Mouse (Mus musculus) E14TG2a.4 (cell line): ENCODE data around the gene Mylk4.

Experiments used
- H3K27me3 ChIP-seq: 2 replicates; pipeline ENCODE4 v1.6.1; 2014; ENCODE audit warnings: low read length, control low read depth; ENCODE audit not compliant: insufficient read depth
- H3K36me3 ChIP-seq: 2 replicates; pipeline ENCODE4 v1.6.1; 2014; ENCODE audit warnings: low read length, control low read depth; ENCODE audit not compliant: insufficient read depth
- H3K4me1 ChIP-seq: replicated peaks from 2 replicates; pipeline ENCODE4 v1.6.1; 2014; ENCODE audit warnings: low read depth, low read length, control low read depth
- H3K4me3 ChIP-seq: replicated peaks from 2 replicates; pipeline ENCODE4 v1.5.1; 2014; ENCODE audit warnings: mild to moderate bottlenecking, low read length
- H3K9me3 ChIP-seq: 2 replicates; pipeline ENCODE4 v1.6.1; 2014; ENCODE audit warnings: low read length, control low read depth
- CTCF ChIP-seq: conservative IDR thresholded peaks from 2 replicates; pipeline ENCODE4 v1.5.1; 2014; ENCODE audit warnings: low read length
- NANOG ChIP-seq: IDR thresholded peaks from 2 replicates; pipeline ENCODE4 v1.6.1; 2014; ENCODE audit warnings: borderline replicate concordance, low read length, mixed read lengths
- POU5F1 ChIP-seq: IDR thresholded peaks from 2 replicates; pipeline ENCODE4 v1.6.1; 2014; ENCODE audit warnings: low read length, borderline replicate concordance

Mylk4 gene

DNA sequence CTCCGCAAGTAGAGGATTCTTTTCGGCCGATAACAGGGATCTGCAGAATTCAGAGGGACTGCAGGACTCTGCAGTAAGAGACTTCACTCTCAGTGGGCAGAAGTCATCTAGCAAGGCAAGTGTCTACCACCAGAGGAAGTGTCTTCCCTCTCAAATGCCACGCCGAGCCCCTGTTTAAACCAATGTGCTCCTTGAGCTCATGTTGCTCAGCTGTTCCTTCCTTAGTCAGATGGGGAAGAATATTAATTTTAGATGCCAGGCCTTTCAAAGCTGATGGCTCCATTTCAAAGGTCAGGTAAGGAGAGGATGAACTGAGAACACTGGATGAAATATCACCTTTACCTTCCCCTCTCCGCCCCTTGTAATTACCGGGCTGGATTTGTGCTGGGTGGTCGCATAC lies at the start of gene Mylk4:
TSS of gene Mylk4 (minus strand) at position 139 of the 400 bp plus-strand sequence.
- Histone ChIP-seq H3K9me3 (no peaks in the 10 kb centered on the region), H3K36me3 (no peaks in the 10 kb centered on the region), H3K4me1 (no peaks in the 10 kb centered on the region), H3K4me3 (no peak within 1 kb of the TSS), H3K27me3 (peaks cover 2% of the 10 kb centered on the region; the same call in 1 of the 2 replicates)
- no peak for TF ChIP-seq POU5F1
- no peak for TF ChIP-seq CTCF
- no peak for TF ChIP-seq NANOG

DNA sequence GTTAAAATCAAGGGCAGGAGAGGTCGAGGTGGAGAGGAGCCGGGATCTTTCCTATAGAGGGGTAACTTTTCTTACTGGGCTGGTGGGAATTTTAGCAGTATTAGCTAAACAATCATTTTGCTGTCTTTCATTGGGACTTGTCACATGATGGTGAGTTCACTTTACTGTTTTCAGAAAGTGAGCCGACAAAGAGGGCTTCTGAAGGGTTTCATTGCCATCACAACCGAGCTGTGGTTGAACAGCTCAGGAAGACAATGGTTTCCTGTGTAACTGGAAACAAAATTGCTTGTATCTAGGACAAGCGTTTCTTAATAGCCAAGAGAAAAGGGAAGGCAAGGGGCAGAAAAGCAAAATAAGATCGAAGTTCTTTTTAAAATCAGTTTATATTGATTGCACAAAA lies 49.5 kb upstream of the Mylk4 start:
- no peaks in the 10 kb centered on the region for H3K4me1 ChIP-seq
- TF ChIP-seq CTCF (no peak), POU5F1 (no peak), NANOG (no peak)

GRCm38 (mm10) chr13:32832776-32833175 lies 49.0 kb upstream of the Mylk4 start:
- no peaks in the 10 kb centered on the region for H3K9me3 ChIP-seq
- H3K36me3 ChIP-seq = no peaks in the 10 kb centered on the region
- H3K4me1 ChIP-seq = no peaks in the 10 kb centered on the region
- TF ChIP-seq POU5F1 (no peak), NANOG (no peak), CTCF (no peak)
- no peak overlapping the region for H3K4me3 ChIP-seq
- no peaks in the 10 kb centered on the region for H3K27me3 ChIP-seq

More for the DNA sequence above, 49.5 kb upstream of the Mylk4 start:
- H3K4me3 ChIP-seq = no peak overlapping the region
- H3K9me3 ChIP-seq = no peaks in the 10 kb centered on the region
- H3K36me3 ChIP-seq = no peaks in the 10 kb centered on the region
- H3K27me3 ChIP-seq = no peaks in the 10 kb centered on the region

DNA sequence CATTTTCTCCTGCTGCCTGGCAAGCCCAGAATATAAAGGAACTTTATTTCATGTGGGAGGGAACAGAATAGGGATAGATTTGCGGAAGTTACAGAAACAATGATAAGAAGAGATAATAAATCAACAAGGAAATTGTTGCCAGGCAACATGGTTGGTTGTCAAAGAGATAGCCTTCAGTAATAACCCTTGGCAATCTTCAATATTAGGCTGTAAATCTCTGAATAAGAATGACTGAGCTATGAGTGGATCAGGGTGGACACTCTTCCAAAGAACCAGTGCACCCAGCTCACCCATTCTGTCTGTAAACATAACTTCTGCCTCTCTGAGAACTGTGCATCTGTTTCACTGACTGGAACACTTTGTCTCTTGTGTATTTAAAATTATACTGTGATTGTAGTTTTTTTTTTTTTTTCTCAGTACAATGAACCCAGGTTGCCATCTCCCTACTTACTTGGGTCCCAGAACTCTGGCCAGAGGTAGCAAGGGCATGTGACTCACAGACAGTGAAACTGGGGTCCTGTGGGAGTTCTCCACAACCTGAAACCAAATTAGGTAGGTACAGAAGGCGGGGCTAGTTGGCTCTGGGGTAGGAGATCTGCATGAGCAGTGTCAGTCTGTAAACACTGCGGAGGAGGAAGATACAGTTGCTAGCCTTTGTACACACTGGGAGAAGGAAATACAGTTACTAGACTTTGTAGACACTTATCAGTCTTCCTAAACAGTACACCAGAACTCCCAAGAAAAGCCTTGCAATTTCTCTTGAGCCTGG lies 47.9 kb upstream of the Mylk4 start:
- Histone ChIP-seq H3K9me3 (no peaks in the 10 kb centered on the region), H3K36me3 (no peaks in the 10 kb centered on the region), H3K27me3 (no peaks in the 10 kb centered on the region), H3K4me1 (no peaks in the 10 kb centered on the region), H3K4me3 (no peak overlapping the region)
- no peak for TF ChIP-seq NANOG
- no peak for TF ChIP-seq CTCF
- TF ChIP-seq POU5F1 = no peak

DNA sequence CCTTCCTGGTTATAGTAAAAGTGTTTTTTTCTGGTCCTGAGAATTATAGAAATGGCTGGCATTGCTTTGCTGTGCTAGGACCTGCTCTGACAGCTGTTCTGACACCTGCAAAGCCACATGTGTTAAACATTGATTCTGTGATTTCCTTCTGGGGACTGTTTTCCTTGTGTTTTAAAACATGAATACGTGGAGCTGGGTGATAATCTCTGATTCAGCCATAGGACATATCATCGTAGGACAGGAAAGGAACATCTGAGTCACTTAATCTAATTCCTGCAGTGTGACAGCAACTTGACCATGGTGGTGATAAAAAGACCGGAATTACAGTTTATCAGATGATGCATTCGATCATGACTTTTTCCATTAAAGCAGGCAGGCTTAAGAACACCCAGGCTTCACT lies 45.1 kb upstream of the Mylk4 start:
- no peaks in the 10 kb centered on the region for H3K9me3 ChIP-seq
- H3K36me3 ChIP-seq = no peaks in the 10 kb centered on the region
- no peak for TF ChIP-seq POU5F1
- no peak overlapping the region for H3K4me3 ChIP-seq
- H3K27me3 ChIP-seq = no peaks in the 10 kb centered on the region
- H3K4me1 ChIP-seq = peaks cover 1% of the 10 kb centered on the region

DNA sequence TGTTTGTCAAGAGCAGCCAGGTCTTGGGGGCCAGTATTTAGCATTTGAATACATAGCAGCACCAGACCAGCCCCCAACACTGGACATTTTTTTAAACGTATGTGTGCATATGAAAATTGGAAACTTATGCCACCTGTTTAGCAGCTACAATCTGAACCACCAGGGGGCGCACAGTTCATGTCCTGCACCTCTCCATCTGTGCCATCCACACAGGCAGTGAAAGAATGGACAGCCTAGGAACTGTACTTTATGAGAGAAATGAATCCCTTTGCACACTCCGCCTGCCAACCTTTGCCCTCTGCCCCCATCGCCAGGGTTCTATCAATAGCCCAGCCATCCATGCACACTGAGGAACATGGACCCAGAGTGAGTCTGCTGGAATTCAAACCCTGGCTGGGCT lies 44.2 kb upstream of the Mylk4 start:
- Histone ChIP-seq H3K9me3 (no peaks in the 10 kb centered on the region), H3K27me3 (no peaks in the 10 kb centered on the region), H3K36me3 (no peaks in the 10 kb centered on the region), H3K4me3 (no peak overlapping the region), H3K4me1 (peaks cover 11% of the 10 kb centered on the region)
- TF ChIP-seq CTCF = peak; percentile 83
- TF ChIP-seq NANOG = no peak
- no peak for TF ChIP-seq POU5F1

GRCm38 (mm10) chr13:32827111-32827822 lies 43.5 kb upstream of the Mylk4 start:
- TF ChIP-seq NANOG (no peak), CTCF (no peak), POU5F1 (no peak)
- Histone ChIP-seq H3K27me3 (no peaks in the 10 kb centered on the region), H3K4me1 (peaks cover 16% of the 10 kb centered on the region)

GRCm38 (mm10) chr13:32825546-32825945 lies 41.8 kb upstream of the Mylk4 start:
- Histone ChIP-seq H3K4me1 (peaks cover 16% of the 10 kb centered on the region), H3K9me3 (no peaks in the 10 kb centered on the region), H3K27me3 (no peaks in the 10 kb centered on the region), H3K36me3 (peaks cover 16% of the 10 kb centered on the region), H3K4me3 (no peak overlapping the region)
- TF ChIP-seq NANOG (no peak), CTCF (no peak), POU5F1 (no peak)

More at GRCm38 (mm10) chr13:32827111-32827822, 43.5 kb upstream of the Mylk4 start:
- Histone ChIP-seq H3K4me3 (no peak overlapping the region), H3K36me3 (no peaks in the 10 kb centered on the region), H3K9me3 (no peaks in the 10 kb centered on the region)
